Mouse (Mus musculus) kidney, postnatal 14 days (tissue): ENCODE results near the gene Ccdc116.

Experiments used
- DNase-seq: peaks from one replicate; pipeline ENCODE4 v3.0.0; 2022; ENCODE audit warnings: mixed read lengths

Ccdc116 gene

GRCm38 (mm10) chr16:17127292-17127691 lies 19.7 kb downstream of the Ccdc116 start:
- DNase-seq, result peak; percentile 65

GRCm38 (mm10) chr16:17124871-17125520 lies 22.0 kb downstream of the Ccdc116 start, which contains the start of gene 2610318N02Rik:
Gene 2610318N02Rik (minus strand): TSS chr16:17125167.
- peak; percentile 81 for DNase-seq

- DNase-seq, result no peak
Measured at GRCm38 (mm10) chr16:17124119-17124870, 22.7 kb downstream of the Ccdc116 start.

DNA sequence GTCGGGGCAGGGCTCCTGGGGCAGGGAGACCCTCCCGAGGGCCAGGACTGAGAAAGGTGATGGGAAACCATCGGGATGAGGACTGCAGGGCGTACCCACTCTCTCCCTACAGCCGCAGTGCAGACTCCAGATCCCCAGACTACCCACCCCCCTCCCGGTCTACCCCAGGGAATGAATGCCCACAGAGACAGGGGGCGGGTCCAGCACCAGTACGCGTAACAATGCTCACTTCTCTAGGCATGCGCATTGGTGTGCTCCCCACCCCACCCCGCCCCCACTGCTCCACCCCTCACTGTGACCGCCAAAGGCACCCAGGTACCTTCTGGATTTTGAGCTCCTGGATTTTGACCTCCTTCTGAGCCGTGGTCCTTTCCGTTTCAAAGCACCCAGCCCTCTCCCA lies 25.5 kb downstream of the Ccdc116 start:
- no peak for DNase-seq

DNA sequence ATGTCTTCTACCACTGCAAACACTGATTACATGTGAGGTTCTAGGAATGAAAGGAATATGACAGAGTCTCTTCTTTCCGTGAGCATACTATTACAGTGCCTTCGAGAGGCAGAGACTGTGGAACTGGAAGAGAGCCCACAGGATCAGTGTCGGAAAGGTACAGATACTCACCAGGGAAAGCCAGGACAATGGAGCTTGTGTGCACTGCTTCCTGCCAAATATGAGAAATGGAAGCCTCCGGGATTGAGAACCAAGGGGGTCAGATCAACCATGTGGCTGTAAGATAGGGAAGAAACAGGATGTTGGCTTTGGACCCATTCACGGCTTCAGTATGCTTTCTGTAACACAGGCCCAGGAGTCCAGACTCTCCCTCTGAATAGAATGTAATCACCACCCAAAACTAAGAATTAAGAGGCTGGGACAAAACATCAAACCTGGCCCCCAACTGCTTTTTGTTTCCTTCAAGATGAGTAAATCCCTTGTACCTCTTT lies 29.7 kb downstream of the Ccdc116 start:
- DNase-seq, result no peak

DNA sequence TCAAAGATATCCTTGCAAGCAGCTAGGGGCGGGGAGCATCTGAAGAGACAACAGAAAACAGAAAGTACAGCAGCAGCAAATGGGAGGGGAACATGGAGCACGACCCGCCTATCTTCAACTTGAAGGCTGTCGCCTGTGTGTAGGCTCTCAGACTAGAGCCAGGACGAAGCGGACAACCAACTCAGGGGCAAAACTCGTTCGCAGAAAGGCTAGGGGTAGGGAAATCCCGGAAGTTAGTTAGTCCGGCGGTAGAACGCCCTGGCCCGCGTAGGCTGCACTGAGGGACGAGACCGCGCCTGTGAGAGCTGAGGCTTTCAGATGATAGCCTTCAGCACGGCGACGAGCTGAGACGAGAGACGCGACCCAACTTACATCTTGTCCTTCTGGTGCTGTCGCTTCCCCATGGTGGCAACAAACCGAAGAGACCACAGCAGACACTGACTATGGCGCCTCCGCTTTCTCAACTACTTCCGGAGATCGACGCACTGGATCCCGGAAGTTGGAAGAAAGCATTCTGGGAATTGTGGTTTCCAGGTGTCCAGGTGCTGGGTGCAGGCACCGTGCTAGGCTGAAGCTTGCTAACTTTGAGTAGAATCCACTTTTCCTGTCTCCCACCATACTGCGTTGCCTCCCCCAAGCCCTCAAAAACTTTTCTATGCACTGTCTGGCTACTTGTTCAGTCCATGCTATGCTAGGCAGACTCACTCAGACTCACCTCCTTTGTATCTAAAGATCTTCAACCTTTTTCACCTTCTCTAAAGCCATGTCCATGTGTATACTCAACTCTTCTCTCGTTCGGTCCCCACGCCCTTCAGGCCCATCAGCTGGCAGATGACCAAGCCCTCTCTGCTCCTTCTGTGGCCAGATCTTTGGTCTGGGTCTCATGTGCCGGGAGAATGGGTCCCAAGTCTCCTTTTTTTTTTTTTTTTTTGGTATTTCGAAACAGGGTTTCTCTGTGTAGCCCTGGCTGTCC lies 36.0 kb downstream of the Ccdc116 start, which contains the start of gene Ppil2:
TSS of gene Ppil2 (minus strand) at position 487 of the 973 bp plus-strand sequence.
- peak; percentile 81 for DNase-seq

DNA sequence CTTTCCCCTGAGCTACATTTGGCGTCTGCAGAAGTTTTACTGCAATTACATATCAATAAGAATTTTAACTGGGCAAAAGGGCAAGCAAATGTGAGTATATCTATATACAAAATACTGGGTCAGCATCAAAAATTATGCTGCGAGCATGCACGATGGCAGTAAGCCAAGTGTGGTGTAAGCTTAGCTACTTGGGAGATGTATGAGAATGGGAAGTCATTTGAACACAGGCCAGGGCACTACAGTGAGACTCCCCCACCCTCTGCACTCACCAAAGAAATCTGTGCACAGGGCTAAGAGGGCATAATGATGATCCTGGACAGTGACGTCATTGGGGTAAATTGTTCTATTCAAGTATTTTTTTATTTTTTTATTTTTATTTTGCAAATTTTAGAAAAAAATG lies 42.4 kb downstream of the Ccdc116 start:
- no peak for DNase-seq

DNA sequence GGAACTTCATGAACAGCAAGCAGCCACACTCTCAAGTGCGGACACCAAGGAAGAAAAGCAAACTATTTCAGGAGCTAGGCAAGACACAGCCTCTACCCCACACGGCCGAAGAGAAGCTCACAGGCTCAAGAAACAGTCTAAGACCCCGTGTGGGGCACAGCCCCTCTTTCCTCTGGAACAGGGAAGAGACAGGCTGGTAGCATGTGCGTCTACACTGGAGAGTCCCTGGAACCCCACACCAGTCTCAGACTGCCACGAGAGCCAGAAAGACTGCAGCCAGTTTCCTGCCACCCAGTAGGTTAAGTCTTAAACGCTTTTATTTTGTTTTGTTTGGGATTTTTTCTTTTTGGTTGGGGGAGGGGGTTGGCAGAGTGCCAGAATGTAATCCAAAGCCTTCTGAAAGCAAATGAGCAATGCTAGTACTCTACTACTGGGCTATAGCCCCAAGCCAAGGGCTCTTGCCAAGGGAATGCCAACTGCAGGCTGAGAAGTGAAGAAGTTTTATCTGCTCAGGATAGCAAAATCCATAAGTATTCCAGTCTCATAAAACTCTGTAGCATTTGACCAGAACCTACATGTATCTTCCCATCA lies 44.3 kb downstream of the Ccdc116 start:
- DNase-seq, result peak; percentile 23

GRCm38 (mm10) chr16:17096938-17097337 lies 50.1 kb downstream of the Ccdc116 start:
- no peak for DNase-seq
